Mouse (Mus musculus): Measurements from ENCODE around the gene Cdr2. TPM values are rescaled to one million over a fixed set of nuclear protein-coding genes. Genes with fewer than 3 reads are reported as not detected.

Gene Cdr2
- 3.3 and 4.5 TPM in 2 replicates for polyA plus RNA-seq (2015; fragmentation: Nextera tagmentation; extraction: Ambion mirVana)

GRCm38 (mm10) chr7:120982200-120982841 lies at the start of gene Cdr2, which contains the start of gene Mfsd13b:
Gene Cdr2, minus strand, starts transcription at chr7:120982312.
Gene Mfsd13b, plus strand, starts transcription at chr7:120982509.

DNA sequence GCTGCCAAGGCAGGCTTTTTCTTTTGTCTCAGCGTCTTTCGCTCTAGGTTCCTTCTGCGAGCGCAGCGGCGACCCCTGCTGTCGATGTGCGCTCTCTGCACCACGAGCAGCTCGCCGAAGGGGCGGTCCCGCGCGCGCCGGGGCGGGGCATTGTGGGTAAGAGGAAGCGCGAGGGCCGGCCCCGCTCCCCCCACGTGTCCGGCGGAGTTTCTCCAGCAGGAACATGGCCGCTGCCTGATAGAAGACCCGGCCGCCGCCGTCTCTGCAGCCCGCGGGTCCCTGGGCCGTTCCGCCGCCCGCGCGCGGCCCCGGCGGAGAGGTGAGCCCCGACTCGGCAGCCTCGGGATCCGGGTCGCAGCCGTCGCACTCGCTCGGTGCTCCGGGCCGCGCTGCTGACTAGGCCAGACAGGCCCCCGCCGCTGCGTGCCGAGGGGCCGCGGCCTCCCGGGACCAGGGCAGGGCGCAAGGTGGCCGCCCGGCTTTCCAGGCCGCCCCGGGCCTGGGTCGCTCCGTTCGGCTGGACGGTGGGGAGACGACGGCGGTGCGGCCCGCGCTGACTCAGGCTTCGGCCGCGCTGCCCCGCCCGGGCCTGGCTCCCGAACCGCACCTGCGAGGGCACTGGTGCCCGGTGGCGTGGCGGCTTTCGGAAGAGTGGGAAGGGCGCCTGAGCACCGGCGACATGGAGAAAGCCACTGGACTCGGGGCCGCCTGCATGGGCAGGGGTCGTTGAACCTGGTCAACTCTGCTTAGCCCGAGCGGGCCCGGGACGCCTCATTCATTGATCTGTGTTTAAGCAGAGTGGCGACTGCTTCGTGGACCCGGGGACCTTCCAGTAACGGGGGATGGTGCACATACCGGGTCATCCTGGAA lies 64.3 kb downstream of the Cdr2 start, which contains the start of gene Polr3e:
Gene Polr3e (plus strand): TSS at position 153 of the 870 bp plus-strand sequence.

Other genes with a start within 250 kb of the Cdr2 start
- gene Vwa3a, start 243.0 kb downstream of the Cdr2 start, polyA plus RNA-seq (2015; fragmentation: Nextera tagmentation; extraction: Ambion mirVana) = 0.13 and 0.24 TPM in 2 replicates
- gene Gm5737, start 169.9 kb downstream of the Cdr2 start, polyA plus RNA-seq (2015; fragmentation: Nextera tagmentation; extraction: Ambion mirVana) = 0.30 and 0.56 TPM in 2 replicates
- gene Eef2k, start 139.5 kb downstream of the Cdr2 start, polyA plus RNA-seq (2015; fragmentation: Nextera tagmentation; extraction: Ambion mirVana) = 48.3 and 52.4 TPM in 2 replicates
- gene Polr3e, start 64.6 kb downstream of the Cdr2 start, polyA plus RNA-seq (2015; fragmentation: Nextera tagmentation; extraction: Ambion mirVana) = 14.5 TPM in 2 replicates
- 0.13 and 0.21 TPM in 2 replicates for gene Mfsd13b, start 197 bp upstream of the Cdr2 start, polyA plus RNA-seq (2015; fragmentation: Nextera tagmentation; extraction: Ambion mirVana)
- 55.4 and 67.1 TPM in 2 replicates for gene Mettl9, start 52.1 kb upstream of the Cdr2 start, polyA plus RNA-seq (2015; fragmentation: Nextera tagmentation; extraction: Ambion mirVana)
- 1.9 TPM in 2 replicates for gene Igsf6, start 92.3 kb upstream of the Cdr2 start, polyA plus RNA-seq (2015; fragmentation: Nextera tagmentation; extraction: Ambion mirVana)
- gene Otoa, start 99.3 kb upstream of the Cdr2 start, polyA plus RNA-seq (2015; fragmentation: Nextera tagmentation; extraction: Ambion mirVana) = 0.92 and 1.3 TPM in 2 replicates